Mouse (Mus musculus) liver, adult 2 months (tissue): ENCODE data around the gene Tex19.2.

Source experiments
- CTCF ChIP-seq: fragments of 200-500 bp; IDR thresholded peaks from 2 replicates; pipeline ENCODE4 v1.5.1; 2011; ENCODE audit warnings: low read depth, low read length, control low read depth
- POLR2A ChIP-seq: fragments of 200-500 bp; IDR thresholded peaks from 2 replicates; pipeline ENCODE4 v1.6.1; 2011; ENCODE audit warnings: low read length, control low read depth; ENCODE audit not compliant: insufficient read depth; ENCODE audit errors: extremely low read depth

GRCm38 (mm10) chr11:121092606-121093585 is 25.6 kb downstream of the Tex19.2 start:
- TF ChIP-seq POLR2A: no peak
- TF ChIP-seq CTCF: no peak
